Mouse (Mus musculus): Measurements from ENCODE around the gene Gm20538. TPM values are rescaled to one million over a fixed set of nuclear protein-coding genes. Genes with fewer than 3 reads are reported as not detected.
A peak's percentile ranks its signal among the peaks of the same experiment; 100 is the strongest.

The Gm20538 gene
- polyA plus RNA-seq, 1 experiment from 2014 or later, result not detected

DNA sequence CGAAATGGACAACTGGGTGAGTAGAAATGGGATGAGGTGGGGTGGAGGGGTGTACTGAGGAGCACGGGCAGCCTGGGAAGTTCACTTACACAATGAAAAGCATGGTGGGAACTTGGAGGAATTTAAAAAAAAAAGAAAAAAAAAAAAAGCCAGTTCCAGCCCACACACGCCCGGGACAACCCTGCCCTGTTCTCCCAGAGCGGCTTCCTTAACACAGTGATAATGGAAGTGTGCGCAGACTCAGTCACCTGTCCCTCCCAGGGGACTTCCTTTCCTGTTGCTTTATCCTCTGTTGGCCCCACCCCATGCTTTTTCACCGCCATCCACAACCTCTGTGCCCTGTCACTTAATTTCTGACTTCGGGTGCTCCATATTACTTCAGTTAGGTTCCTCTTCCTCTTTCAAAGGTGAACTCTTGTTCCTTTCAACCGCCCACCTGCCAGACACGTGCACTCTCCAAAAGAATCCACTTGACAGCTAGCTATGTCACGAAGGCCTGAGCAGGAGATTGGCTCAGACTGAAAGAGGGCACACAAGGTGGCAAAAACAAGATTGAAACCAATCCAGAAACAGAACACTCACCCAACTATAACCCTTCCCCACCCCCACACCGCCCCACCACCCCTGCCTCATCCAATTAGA is 42.0 kb downstream of the Gm20538 start:
- H3K9me3 ChIP-seq (ENCODE audit: control insufficient read depth, low read length), result no peaks in the 10 kb centered on the region
- no peaks in the 10 kb centered on the region for H3K4me1 ChIP-seq (replicated peaks; ENCODE audit: control insufficient read depth, insufficient read depth, low read length)
- no peak overlapping the region for H3K9ac ChIP-seq (ENCODE audit: low read depth, low read length)
- peak overlapping the region; percentile 8; the same call in 1 of the 2 replicates for H3K4me3 ChIP-seq (ENCODE audit: low read depth, low read length)
- no peak for ATAC-seq (replicated peaks; ENCODE audit: low FRiP score)
- 6% methylated on average over 12 of the region's 12 CpGs for WGBS
- H3K27ac ChIP-seq (ENCODE audit: low read depth, low read length), result no peak overlapping the region
- H3K27me3 ChIP-seq (replicated peaks; ENCODE audit: control insufficient read depth, insufficient read depth, low read length), result peaks cover 71% of the 10 kb centered on the region
- no peaks in the 10 kb centered on the region for H3K36me3 ChIP-seq (ENCODE audit: control insufficient read depth, insufficient read depth, low read length)
- no peak for DNase-seq (ENCODE audit: low spot score)
- peak overlapping the region; percentile 71 for H3K4me2 ChIP-seq

DNA sequence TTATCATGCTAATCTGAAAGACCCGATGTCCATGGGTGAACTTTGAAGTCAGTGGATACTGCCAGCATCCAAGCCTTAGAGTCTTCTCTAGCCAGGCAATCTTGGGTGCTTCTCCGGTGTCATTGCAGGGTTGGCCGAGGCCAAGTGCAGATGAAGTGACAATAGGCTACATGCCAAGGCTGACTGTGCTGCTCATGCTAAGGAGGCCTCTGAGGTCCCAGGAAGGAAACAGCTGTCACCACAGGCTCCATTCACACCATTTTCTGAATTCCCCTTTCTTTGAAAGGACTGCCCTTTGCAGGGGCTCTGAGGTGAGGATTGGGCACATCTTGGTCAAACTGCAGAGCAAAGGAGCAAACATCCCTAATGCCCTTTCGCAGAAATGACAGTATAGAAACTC is 49.9 kb downstream of the Gm20538 start:
- no peak overlapping the region for H3K4me2 ChIP-seq
- H3K27me3 ChIP-seq (replicated peaks; ENCODE audit: control insufficient read depth, insufficient read depth, low read length), result peaks cover 13% of the 10 kb centered on the region
- no peak for DNase-seq (ENCODE audit: low spot score)
- no peaks in the 10 kb centered on the region for H3K4me1 ChIP-seq (replicated peaks; ENCODE audit: control insufficient read depth, insufficient read depth, low read length)
- H3K4me3 ChIP-seq (ENCODE audit: low read depth, low read length), result no peak overlapping the region
- no peak overlapping the region for H3K9ac ChIP-seq (ENCODE audit: low read depth, low read length)
- ATAC-seq (replicated peaks; ENCODE audit: low FRiP score), result no peak
- no peaks in the 10 kb centered on the region for H3K36me3 ChIP-seq (ENCODE audit: control insufficient read depth, insufficient read depth, low read length)
- H3K9me3 ChIP-seq (ENCODE audit: control insufficient read depth, low read length), result no peaks in the 10 kb centered on the region
- WGBS, result 72% methylated on average over 4 of the region's 4 CpGs
- H3K27ac ChIP-seq (ENCODE audit: low read depth, low read length), result no peak overlapping the region

DNA sequence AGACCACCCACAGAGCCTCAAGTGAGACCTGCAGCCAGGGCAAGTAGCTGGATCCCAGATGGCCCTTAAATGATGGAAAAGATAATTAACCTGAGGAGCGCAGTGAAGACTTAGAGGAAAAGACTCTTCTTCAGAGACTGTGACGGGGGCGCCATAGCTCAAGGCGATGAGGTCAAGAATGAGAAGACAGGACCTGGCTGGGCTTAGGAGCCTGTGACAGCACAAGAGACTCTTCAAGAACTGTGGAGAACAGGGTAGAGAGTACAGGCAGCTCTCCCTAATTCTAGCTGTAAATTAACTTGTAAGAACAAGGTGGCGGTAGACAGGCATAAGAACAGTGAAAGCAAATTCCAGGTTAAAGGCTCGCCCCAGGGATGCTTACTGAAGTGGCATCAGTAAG is 50.7 kb downstream of the Gm20538 start:
- Histone ChIP-seq H3K4me1 (replicated peaks; ENCODE audit: control insufficient read depth, insufficient read depth, low read length) (no peaks in the 10 kb centered on the region), H3K27ac (ENCODE audit: low read depth, low read length) (no peak overlapping the region), H3K36me3 (ENCODE audit: control insufficient read depth, insufficient read depth, low read length) (no peaks in the 10 kb centered on the region), H3K9me3 (ENCODE audit: control insufficient read depth, low read length) (no peaks in the 10 kb centered on the region), H3K4me2 (no peak overlapping the region), H3K9ac (ENCODE audit: low read depth, low read length) (no peak overlapping the region), H3K4me3 (ENCODE audit: low read depth, low read length) (no peak overlapping the region), H3K27me3 (replicated peaks; ENCODE audit: control insufficient read depth, insufficient read depth, low read length) (peaks cover 16% of the 10 kb centered on the region)
- 71% methylated on average over 6 of the region's 6 CpGs for WGBS
- ATAC-seq (replicated peaks; ENCODE audit: low FRiP score), result no peak
- DNase-seq (ENCODE audit: low spot score), result no peak

DNA sequence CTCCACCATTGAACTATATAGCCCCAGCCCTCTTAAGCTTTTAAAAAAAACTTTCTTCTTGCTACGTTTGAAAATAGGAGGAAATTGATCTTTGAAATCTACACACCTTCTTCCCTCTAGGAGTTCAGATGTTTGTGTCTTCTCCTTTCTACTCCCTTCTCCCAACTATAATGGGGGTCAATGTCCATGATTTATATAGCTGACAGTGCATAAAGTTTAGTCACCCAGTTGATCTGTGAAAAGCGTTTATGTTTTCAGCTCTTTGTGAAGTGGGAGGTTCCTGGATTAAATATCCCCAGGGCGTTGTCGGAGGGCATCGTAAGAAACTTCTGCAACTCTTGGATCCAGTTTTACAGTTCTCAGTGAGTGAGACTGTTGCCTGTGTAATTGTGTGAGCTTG is 52.4 kb downstream of the Gm20538 start:
- Histone ChIP-seq H3K27ac (ENCODE audit: low read depth, low read length) (no peak overlapping the region), H3K27me3 (replicated peaks; ENCODE audit: control insufficient read depth, insufficient read depth, low read length) (peaks cover 13% of the 10 kb centered on the region), H3K9ac (ENCODE audit: low read depth, low read length) (no peak overlapping the region), H3K4me1 (replicated peaks; ENCODE audit: control insufficient read depth, insufficient read depth, low read length) (no peaks in the 10 kb centered on the region), H3K4me3 (ENCODE audit: low read depth, low read length) (no peak overlapping the region), H3K9me3 (ENCODE audit: control insufficient read depth, low read length) (no peaks in the 10 kb centered on the region), H3K4me2 (no peak overlapping the region), H3K36me3 (ENCODE audit: control insufficient read depth, insufficient read depth, low read length) (no peaks in the 10 kb centered on the region)
- ATAC-seq (replicated peaks; ENCODE audit: low FRiP score), result no peak
- 64% methylated on average over 5 of the region's 5 CpGs for WGBS
- no peak for DNase-seq (ENCODE audit: low spot score)

DNA sequence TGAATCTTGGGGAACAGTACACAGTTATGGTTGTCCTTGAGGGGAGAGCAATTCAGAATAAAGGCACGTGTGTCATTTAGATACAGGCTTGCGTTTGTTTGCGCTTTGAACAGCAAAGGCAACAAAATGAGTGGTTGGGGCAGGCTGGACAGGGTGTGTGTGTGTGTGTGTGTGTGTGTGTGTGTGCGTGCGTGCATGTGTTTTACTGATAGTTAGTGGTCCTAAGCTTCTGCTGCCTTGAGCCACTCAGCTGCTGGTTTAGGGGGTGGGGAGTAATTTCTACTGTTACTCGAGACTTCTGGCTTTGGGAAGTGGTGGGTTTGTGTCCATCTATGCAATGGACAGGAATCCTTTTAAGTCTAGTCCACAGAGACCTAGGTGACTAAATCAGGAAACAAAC is 53.7 kb downstream of the Gm20538 start:
- H3K4me2 ChIP-seq, result no peak overlapping the region
- H3K27me3 ChIP-seq (replicated peaks; ENCODE audit: control insufficient read depth, insufficient read depth, low read length), result peaks cover 7% of the 10 kb centered on the region
- 58% methylated on average over 6 of the region's 6 CpGs for WGBS
- ATAC-seq (replicated peaks; ENCODE audit: low FRiP score), result no peak
- no peak overlapping the region for H3K4me3 ChIP-seq (ENCODE audit: low read depth, low read length)
- no peaks in the 10 kb centered on the region for H3K4me1 ChIP-seq (replicated peaks; ENCODE audit: control insufficient read depth, insufficient read depth, low read length)
- no peaks in the 10 kb centered on the region for H3K36me3 ChIP-seq (ENCODE audit: control insufficient read depth, insufficient read depth, low read length)
- no peak overlapping the region for H3K27ac ChIP-seq (ENCODE audit: low read depth, low read length)
- no peaks in the 10 kb centered on the region for H3K9me3 ChIP-seq (ENCODE audit: control insufficient read depth, low read length)
- no peak overlapping the region for H3K9ac ChIP-seq (ENCODE audit: low read depth, low read length)
- no peak for DNase-seq (ENCODE audit: low spot score)

DNA sequence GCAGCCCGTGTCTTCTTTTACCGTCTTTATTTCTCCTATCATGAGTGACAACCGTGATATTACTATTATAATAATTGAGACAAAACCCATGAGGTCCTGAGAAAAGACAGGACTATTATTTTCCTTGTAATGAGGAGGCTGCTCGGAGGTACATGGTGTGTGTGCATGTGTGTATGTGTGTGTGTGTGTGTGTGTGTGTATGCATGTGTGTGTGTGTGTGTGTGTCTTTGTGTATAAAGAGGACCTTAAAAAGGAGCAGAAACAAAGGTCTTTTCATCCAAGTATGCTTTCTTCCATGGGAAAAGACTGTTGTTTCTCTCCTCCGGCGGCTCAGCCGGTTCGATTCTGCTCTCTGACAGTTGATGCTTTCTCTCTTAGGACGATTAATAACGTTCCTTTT is 55.7 kb downstream of the Gm20538 start:
- Histone ChIP-seq H3K27ac (ENCODE audit: low read depth, low read length) (no peak overlapping the region), H3K9me3 (ENCODE audit: control insufficient read depth, low read length) (no peaks in the 10 kb centered on the region), H3K9ac (ENCODE audit: low read depth, low read length) (no peak overlapping the region), H3K4me1 (replicated peaks; ENCODE audit: control insufficient read depth, insufficient read depth, low read length) (no peaks in the 10 kb centered on the region), H3K4me2 (no peak overlapping the region), H3K4me3 (ENCODE audit: low read depth, low read length) (no peak overlapping the region), H3K36me3 (ENCODE audit: control insufficient read depth, insufficient read depth, low read length) (no peaks in the 10 kb centered on the region), H3K27me3 (replicated peaks; ENCODE audit: control insufficient read depth, insufficient read depth, low read length) (peaks cover 12% of the 10 kb centered on the region)
- no peak for ATAC-seq (replicated peaks; ENCODE audit: low FRiP score)
- no peak for DNase-seq (ENCODE audit: low spot score)
- WGBS, result 76% methylated on average over 10 of the region's 10 CpGs

DNA sequence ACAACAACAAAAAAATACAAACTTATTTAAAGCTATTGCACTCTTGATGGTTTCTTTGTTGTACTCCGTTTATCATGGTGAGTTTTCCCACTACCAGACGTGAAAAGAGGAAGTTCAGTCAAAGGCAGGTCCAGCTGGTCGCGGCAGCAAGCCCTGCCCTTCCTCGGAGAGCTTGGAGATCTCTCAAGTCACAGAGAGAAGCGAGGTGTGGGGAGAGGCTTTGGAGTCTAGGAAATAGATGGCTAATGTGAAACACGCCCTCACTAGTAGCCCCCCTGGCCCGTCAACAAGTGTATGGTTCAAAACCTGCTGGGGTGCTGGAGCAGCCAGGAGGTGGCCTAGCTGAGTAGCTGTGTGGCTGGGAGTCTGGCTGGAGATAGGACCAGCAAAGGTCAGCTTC is 56.1 kb downstream of the Gm20538 start:
- Histone ChIP-seq H3K9ac (ENCODE audit: low read depth, low read length) (no peak overlapping the region), H3K4me1 (replicated peaks; ENCODE audit: control insufficient read depth, insufficient read depth, low read length) (no peaks in the 10 kb centered on the region), H3K27ac (ENCODE audit: low read depth, low read length) (no peak overlapping the region), H3K36me3 (ENCODE audit: control insufficient read depth, insufficient read depth, low read length) (no peaks in the 10 kb centered on the region), H3K4me3 (ENCODE audit: low read depth, low read length) (no peak overlapping the region), H3K4me2 (no peak overlapping the region), H3K9me3 (ENCODE audit: control insufficient read depth, low read length) (no peaks in the 10 kb centered on the region), H3K27me3 (replicated peaks; ENCODE audit: control insufficient read depth, insufficient read depth, low read length) (peaks cover 10% of the 10 kb centered on the region)
- no peak for ATAC-seq (replicated peaks; ENCODE audit: low FRiP score)
- WGBS, result 28% methylated on average over 8 of the region's 8 CpGs
- DNase-seq (ENCODE audit: low spot score), result no peak

Other genes with a start within 250 kb of the Gm20538 start
- 0.06 and 0.16 TPM in 2 replicates for gene Scd4, start 219.7 kb downstream of the Gm20538 start, polyA plus RNA-seq (2014; fragmentation: Nextera tagmentation; extraction: Ambion mirVana)
- 11.0 and 12.0 TPM in 2 replicates for gene Scd1, start 145.0 kb downstream of the Gm20538 start, polyA plus RNA-seq (2014; fragmentation: Nextera tagmentation; extraction: Ambion mirVana)
- not detected in 2 replicates for gene Wnt8b, start 59.4 kb downstream of the Gm20538 start, polyA plus RNA-seq (2014; fragmentation: Nextera tagmentation; extraction: Ambion mirVana)
- gene Sec31b, start 7.0 kb downstream of the Gm20538 start, polyA plus RNA-seq (2014; fragmentation: Nextera tagmentation; extraction: Ambion mirVana), result 0.55 and 0.58 TPM in 2 replicates
- 488 and 497 TPM in 2 replicates for gene Ndufb8, start 2.6 kb upstream of the Gm20538 start, polyA plus RNA-seq (2014; fragmentation: Nextera tagmentation; extraction: Ambion mirVana)
- gene Hif1an, start 10.0 kb upstream of the Gm20538 start, polyA plus RNA-seq (2014; fragmentation: Nextera tagmentation; extraction: Ambion mirVana), result 19.7 and 22.4 TPM in 2 replicates
- not detected in 2 replicates for gene Pax2, start 203.2 kb upstream of the Gm20538 start, polyA plus RNA-seq (2014; fragmentation: Nextera tagmentation; extraction: Ambion mirVana)